ENCODE assay signal across 19 mouse cellular contexts in genomic region chr3:11094138-11094537, GRCm38 (mm10).
DNase-seq lines count a peak whose midpoint lies in the region; ATAC-seq and TF ChIP-seq lines count a peak whose summit lies in the region.
"Had no signal": no experiment of that assay in that cellular context is flagged by ENCODE, and none has a peak within 500 bp of the region (broad histone marks: within the 10 kb centered on the region; RNA-seq: fewer than 3 reads in every experiment).

No protein-coding gene starts in this region.

- no peaks in the 10 kb centered on the region for H3K4me1 ChIP-seq in forebrain, postnatal 0 days (ENCODE audit: insufficient read depth)
- H3K4me1 ChIP-seq in forebrain, embryonic 14.5 days (ENCODE audit: control insufficient read depth, insufficient read depth, low read length), result no peaks in the 10 kb centered on the region
- H3K4me1 ChIP-seq in CH12.LX (ENCODE audit: control insufficient read depth in 1 of 2, insufficient read depth in 2 of 2), result no peaks in the 10 kb centered on the region
- H3K4me1 ChIP-seq in intestine, embryonic 15.5 days (replicated peaks), result no peaks in the 10 kb centered on the region
- H3K4me1 ChIP-seq: hindbrain, embryonic 15.5 days had no signal

- TF ChIP-seq CTCF in forebrain, postnatal 0 days (IDR thresholded peaks at IDR 0.05; ENCODE audit: low read depth), result peak; percentile 40
- peak; percentile 61 for TF ChIP-seq CTCF in left cerebral cortex, adult 2 months (IDR thresholded peaks at IDR 0.05)
- peak in 1 of 2 experiments; percentile 56; a peak in 2 of 4 replicates for TF ChIP-seq CTCF in CH12.LX (conservative IDR thresholded peaks at IDR 0.05 in 1 of 2, IDR thresholded peaks at IDR 0.05 in 1 of 2; ENCODE audit: low read depth in 2 of 2, low read length in 2 of 2)

- H3K27me3 ChIP-seq in forebrain, postnatal 0 days (ENCODE audit: insufficient read depth, low read length), result no peaks in the 10 kb centered on the region
- no peaks in the 10 kb centered on the region for H3K27me3 ChIP-seq in forebrain, embryonic 14.5 days (replicated peaks; ENCODE audit: control insufficient read depth, insufficient read depth, low read length)
- no peaks in the 10 kb centered on the region for H3K27me3 ChIP-seq in CH12.LX (replicated peaks)
- H3K27me3 ChIP-seq in intestine, embryonic 15.5 days (replicated peaks), result no peaks in the 10 kb centered on the region
- H3K27me3 ChIP-seq: hindbrain, embryonic 15.5 days had no signal

- intact Hi-C loops in left cerebral cortex, adult 2 months (cut with DNase I), result no loop called here

- peak; percentile 25 for DNase-seq in forebrain, postnatal 0 days
- no peak for DNase-seq in forebrain, embryonic 14.5 days (ENCODE audit: low spot score)
- peak in 1 of 2 experiments; percentile 14 for DNase-seq in left cerebral cortex, adult 2 months (ENCODE audit: extremely low spot score in 1 of 2, low spot score in 2 of 2)
- no peak for DNase-seq in left cerebral cortex, adult 11 months (ENCODE audit: low spot score)
- no peak for DNase-seq in CH12.LX (ENCODE audit: extremely low read depth)
- DNase-seq in ZHBTc4 (ENCODE audit: low read depth, low spot score), result peak; percentile 51
- DNase-seq: cerebellum, adult 2 months; gastrocnemius, postnatal 10 days; heart, postnatal 14 days; kidney, adult 18-20 months; kidney, postnatal 36 days; lung, postnatal 14 days; right cerebral cortex, postnatal 14 days; thymus, adult 18-20 months had no signal

- no peak overlapping the region for H3K27ac ChIP-seq in forebrain, postnatal 0 days (ENCODE audit: low read depth, low read length)
- H3K27ac ChIP-seq in forebrain, embryonic 14.5 days (ENCODE audit: low read depth, low read length), result no peak overlapping the region
- no peak overlapping the region for H3K27ac ChIP-seq in left cerebral cortex, adult 2 months
- H3K27ac ChIP-seq in CH12.LX (ENCODE audit: insufficient read depth, low read depth), result no peak overlapping the region
- no peak overlapping the region for H3K27ac ChIP-seq in intestine, embryonic 15.5 days
- H3K27ac ChIP-seq: hindbrain, embryonic 15.5 days had no signal

- no peak for TF ChIP-seq EP300 in CH12.LX (IDR thresholded peaks at IDR 0.05; ENCODE audit: low read length)

- no peaks in the 10 kb centered on the region for H3K36me3 ChIP-seq in forebrain, postnatal 0 days (ENCODE audit: insufficient read depth)
- no peaks in the 10 kb centered on the region for H3K36me3 ChIP-seq in forebrain, embryonic 14.5 days (ENCODE audit: control insufficient read depth, insufficient read depth, low read length)
- no peaks in the 10 kb centered on the region for H3K36me3 ChIP-seq in CH12.LX (replicated peaks in 1 of 2; ENCODE audit: control insufficient read depth in 1 of 2, insufficient read depth in 1 of 2, low read length in 1 of 2)
- H3K36me3 ChIP-seq in intestine, embryonic 15.5 days, result no peaks in the 10 kb centered on the region
- H3K36me3 ChIP-seq: G1E; hindbrain, embryonic 15.5 days had no signal

- 56% methylated on average over 3 of the region's 3 CpGs for WGBS in forebrain, postnatal 0 days
- WGBS in forebrain, embryonic 14.5 days, result 74% methylated on average over 3 of the region's 3 CpGs
- 60% methylated on average over 3 of the region's 3 CpGs for WGBS in intestine, embryonic 15.5 days

- H3K4me2 ChIP-seq in forebrain, postnatal 0 days (ENCODE audit: low read depth), result no peak overlapping the region
- no peak overlapping the region for H3K4me2 ChIP-seq in forebrain, embryonic 14.5 days (ENCODE audit: low read length)
- no peak overlapping the region for H3K4me2 ChIP-seq in CH12.LX (ENCODE audit: insufficient read depth, low read depth, poor library complexity, severe bottlenecking)
- H3K4me2 ChIP-seq in intestine, embryonic 15.5 days (replicated peaks), result no peak overlapping the region
- H3K4me2 ChIP-seq: hindbrain, embryonic 15.5 days had no signal

- no peak for ATAC-seq in forebrain, postnatal 0 days
- ATAC-seq in forebrain, embryonic 14.5 days, result no peak
- no peak for ATAC-seq in intestine, embryonic 15.5 days
- ATAC-seq in erythroid progenitor cell, adult 5-6 weeks (replicated peaks; ENCODE audit: low FRiP score, poor library complexity, severe bottlenecking), result no peak

- no peak overlapping the region for H3K9ac ChIP-seq in forebrain, postnatal 0 days
- no peak overlapping the region for H3K9ac ChIP-seq in forebrain, embryonic 14.5 days (ENCODE audit: low read length)
- no peak overlapping the region for H3K9ac ChIP-seq in CH12.LX (ENCODE audit: insufficient read depth, low read depth)
- H3K9ac ChIP-seq in intestine, embryonic 15.5 days, result no peak overlapping the region
- H3K9ac ChIP-seq: hindbrain, embryonic 15.5 days had no signal

- in situ Hi-C loops in CH12.LX (cut with MboI; ENCODE audit: low pct_ligation_motif_present, low pct_unique_long_range_greater_than_20kb, low sequenced_read_pairs), result no loop called here

- H3K79me2 ChIP-seq in CH12.LX (replicated peaks; ENCODE audit: control insufficient read depth, extremely low read depth, insufficient read depth, poor library complexity, severe bottlenecking), result no peaks in the 10 kb centered on the region

- peak; percentile 66 for TF ChIP-seq RAD21 in CH12.LX (IDR thresholded peaks at IDR 0.05; ENCODE audit: low read depth, low read length)

- no peak overlapping the region for H3K4me3 ChIP-seq in forebrain, postnatal 0 days (ENCODE audit: low read depth, low read length)
- H3K4me3 ChIP-seq in forebrain, embryonic 14.5 days (ENCODE audit: low read depth, low read length), result no peak overlapping the region
- H3K4me3 ChIP-seq in left cerebral cortex, adult 2 months, result no peak overlapping the region
- no peak overlapping the region for H3K4me3 ChIP-seq in CH12.LX (replicated peaks in 1 of 3; ENCODE audit: low read depth in 2 of 3, low read length in 2 of 3, poor library complexity in 1 of 3)
- no peak overlapping the region for H3K4me3 ChIP-seq in intestine, embryonic 15.5 days (replicated peaks)
- H3K4me3 ChIP-seq: hindbrain, embryonic 15.5 days; myocyte had no signal

- dilution Hi-C loops in CH12.LX (cut with MboI; ENCODE audit: extremely low pct_ligation_motif_present, extremely low pct_unique_long_range_greater_than_20kb, low sequenced_read_pairs), result no loop called here

- no peak for TF ChIP-seq POLR2A in CH12.LX (IDR thresholded peaks at IDR 0.05; ENCODE audit: low read depth, low read length)

- no peaks in the 10 kb centered on the region for H3K9me3 ChIP-seq in forebrain, postnatal 0 days (ENCODE audit: low read length)
- no peaks in the 10 kb centered on the region for H3K9me3 ChIP-seq in forebrain, embryonic 14.5 days (replicated peaks; ENCODE audit: control insufficient read depth, low read length)
- H3K9me3 ChIP-seq in CH12.LX (replicated peaks; ENCODE audit: low read length), result peaks cover 23% of the 10 kb centered on the region
- no peaks in the 10 kb centered on the region for H3K9me3 ChIP-seq in intestine, embryonic 15.5 days
- H3K9me3 ChIP-seq: G1E; hindbrain, embryonic 15.5 days had no signal

TF ChIP-seq in CH12.LX, 34 proteins besides CTCF, POLR2A, EP300 and RAD21:
- TF ChIP-seq NELFE (IDR thresholded peaks at IDR 0.05; ENCODE audit: low read depth, low read length) (no peak), SMC3 (IDR thresholded peaks at IDR 0.05; ENCODE audit: low read depth, low read length) (peak; percentile 53)

Comparison
In these comparisons a context has a peak if more than half of its experiments do, and no peak if none do; other contexts are left out.
1. DNase-seq: peak in forebrain, postnatal 0 days (single experiment) and ZHBTc4 (single experiment); none in forebrain, embryonic 14.5 days (single experiment), left cerebral cortex, adult 11 months (single experiment) and CH12.LX (single experiment).